Mouse (Mus musculus) ES-Bruce4 (cell line): ENCODE results near the gene Mrm1. TPM values are rescaled to one million over a fixed set of nuclear protein-coding genes. Genes with fewer than 3 reads are reported as not detected.
A peak's percentile ranks its signal among the peaks of the same experiment; 100 is the strongest.

Experiments
- H3K27ac ChIP-seq: 2 replicates; pipeline ENCODE4 v1.5.1; 2012; ENCODE audit warnings: low read length, inconsistent platforms; ENCODE audit not compliant: insufficient read depth
- H3K27me3 ChIP-seq: 2 replicates; pipeline ENCODE4 v1.6.1; 2012; ENCODE audit warnings: mild to moderate bottlenecking, low read length, inconsistent platforms; ENCODE audit not compliant: control insufficient read depth, poor library complexity, insufficient read depth, severe bottlenecking
- H3K36me3 ChIP-seq: 2 replicates; pipeline ENCODE4 v1.6.1; 2012; ENCODE audit warnings: inconsistent platforms, mild to moderate bottlenecking, low read length, moderate library complexity; ENCODE audit not compliant: control insufficient read depth, poor library complexity, insufficient read depth, severe bottlenecking
- H3K4me1 ChIP-seq: one replicate; pipeline ENCODE4 v1.8.1; 2011; ENCODE audit warnings: low read length; ENCODE audit not compliant: control insufficient read depth, insufficient read depth
- H3K4me3 ChIP-seq: 2 replicates; pipeline ENCODE4 v1.5.1; 2011; ENCODE audit warnings: low read depth, mild to moderate bottlenecking, low read length
- H3K9ac ChIP-seq: 2 replicates; pipeline ENCODE4 v1.6.1; 2012; ENCODE audit warnings: low read depth, mild to moderate bottlenecking, inconsistent platforms; ENCODE audit not compliant: poor library complexity, severe bottlenecking
- H3K9me3 ChIP-seq: replicated peaks from 2 replicates; pipeline ENCODE4 v1.6.1; 2012; ENCODE audit warnings: mild to moderate bottlenecking, low read length, inconsistent platforms; ENCODE audit not compliant: control insufficient read depth, poor library complexity, insufficient read depth, severe bottlenecking
- CTCF ChIP-seq: IDR thresholded peaks from one replicate; pipeline ENCODE4 v1.8.1; 2011; ENCODE audit warnings: low read depth, low read length
- EP300 ChIP-seq: IDR thresholded peaks from 2 replicates; pipeline ENCODE4 v1.6.1; 2011; ENCODE audit warnings: low read depth, low read length; ENCODE audit not compliant: insufficient read depth
- POLR2A ChIP-seq: IDR thresholded peaks from one replicate; pipeline ENCODE4 v1.8.1; 2011; ENCODE audit warnings: low read length; ENCODE audit not compliant: insufficient read depth
- polyA plus RNA-seq: library from polyadenylated mRNA; stranded (reverse); fragments of >200 nt; gene quantifications from 2 replicates; pipeline ENCODE4 v1.2.4, GENCODE M21; 2011; ENCODE audit warnings: low read depth; ENCODE audit not compliant: missing spikeins, insufficient read depth, insufficient read length

The Mrm1 gene
- polyA plus RNA-seq, 1 experiment: 10.3 TPM

- H3K4me3 ChIP-seq: no peak overlapping the region
- H3K36me3 ChIP-seq: no peaks in the 10 kb centered on the region
- H3K27ac ChIP-seq: no peak overlapping the region
- no peak overlapping the region for H3K9ac ChIP-seq
- TF ChIP-seq CTCF (no peak), EP300 (no peak), POLR2A (no peak)
- no peaks in the 10 kb centered on the region for H3K4me1 ChIP-seq
- H3K27me3 ChIP-seq: no peaks in the 10 kb centered on the region
- no peaks in the 10 kb centered on the region for H3K9me3 ChIP-seq
Measured at GRCm38 (mm10) chr11:84765125-84765524, 54.2 kb downstream of the Mrm1 start.

DNA sequence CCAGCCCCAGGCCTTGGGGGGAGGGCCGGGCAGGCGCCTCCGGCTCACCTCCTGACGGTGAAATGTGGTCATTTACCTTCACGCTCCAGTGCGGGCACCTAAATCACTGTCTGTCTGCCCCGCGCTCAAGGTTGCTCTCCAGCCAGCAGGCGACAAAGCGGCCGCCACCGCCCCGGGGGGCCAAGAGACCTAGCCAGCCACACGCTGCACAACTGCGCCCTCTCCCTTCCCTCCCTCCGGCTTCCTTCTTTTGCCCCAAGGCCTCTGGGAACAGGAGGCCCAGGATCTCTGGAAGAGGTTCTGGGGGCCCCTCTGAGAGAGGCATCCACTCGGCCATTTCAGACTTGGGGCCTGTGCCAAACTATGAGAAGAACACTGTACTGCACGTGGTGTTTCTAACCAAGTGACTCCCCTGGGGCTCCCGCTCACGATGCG, 54.8 kb downstream of the Mrm1 start:
- 0 out of 2 replicates have a peak overlapping the region, but pooled peaks have one; percentile 4 for H3K4me3 ChIP-seq
- H3K36me3 ChIP-seq: no peaks in the 10 kb centered on the region
- no peaks in the 10 kb centered on the region for H3K9me3 ChIP-seq
- H3K27ac ChIP-seq: no peak overlapping the region
- H3K9ac ChIP-seq: peak overlapping the region; percentile 33; the same call in 1 of the 2 replicates
- H3K27me3 ChIP-seq: no peaks in the 10 kb centered on the region
- H3K4me1 ChIP-seq: no peaks in the 10 kb centered on the region
- TF ChIP-seq CTCF: no peak
- TF ChIP-seq POLR2A: no peak
- no peak for TF ChIP-seq EP300

DNA sequence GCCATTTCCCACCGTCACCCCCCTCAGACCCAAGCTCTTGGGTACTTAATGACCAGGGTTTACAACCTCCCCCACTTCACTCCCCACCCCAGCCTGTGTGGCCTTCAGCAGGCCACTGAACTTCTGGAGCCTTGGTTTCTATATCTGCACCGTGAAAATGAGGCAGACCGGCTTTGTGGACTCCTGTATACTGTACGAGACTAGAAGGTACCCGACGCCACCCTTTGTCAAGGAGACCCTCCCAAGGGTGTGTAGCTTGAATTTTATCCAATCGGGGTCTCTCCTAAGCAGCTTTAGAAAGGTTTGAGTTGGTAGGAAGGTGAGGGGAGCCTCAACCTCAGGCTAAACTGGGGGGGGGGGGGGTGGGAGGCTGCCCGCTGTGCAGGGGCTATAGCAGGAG, 55.2 kb downstream of the Mrm1 start:
- Histone ChIP-seq H3K9me3 (no peaks in the 10 kb centered on the region), H3K27me3 (no peaks in the 10 kb centered on the region), H3K27ac (no peak overlapping the region), H3K9ac (peak overlapping the region; percentile 33; the same call in 1 of the 2 replicates), H3K4me1 (no peaks in the 10 kb centered on the region), H3K4me3 (no peak overlapping the region), H3K36me3 (no peaks in the 10 kb centered on the region)
- TF ChIP-seq CTCF (no peak), POLR2A (no peak), EP300 (no peak)

Other genes starting within 250 kb of the Mrm1 start
- gene Dhrs11, start 9.5 kb upstream of the Mrm1 start, polyA plus RNA-seq: 5.0 and 7.0 TPM in 2 replicates
- gene Ggnbp2, start 51.3 kb upstream of the Mrm1 start, polyA plus RNA-seq: 86.0 and 89.8 TPM in 2 replicates
- gene Myo19, start 60.6 kb upstream of the Mrm1 start, polyA plus RNA-seq: 19.0 and 19.5 TPM in 2 replicates
- gene Pigw, start 60.8 kb upstream of the Mrm1 start, polyA plus RNA-seq: 10.8 and 11.2 TPM in 2 replicates
- gene Znhit3, start 96.9 kb upstream of the Mrm1 start, polyA plus RNA-seq: 37.0 and 39.6 TPM in 2 replicates
- gene Car4, start 138.3 kb upstream of the Mrm1 start, polyA plus RNA-seq: 277 and 320 TPM in 2 replicates